Mouse (Mus musculus): ENCODE measurements around the gene Slc6a9. TPM values are rescaled to one million over a fixed set of nuclear protein-coding genes. Genes with fewer than 3 reads are reported as not detected.

Slc6a9 gene
- polyA plus RNA-seq, 1 experiment from 2014 or later: 7.4 TPM

DNA sequence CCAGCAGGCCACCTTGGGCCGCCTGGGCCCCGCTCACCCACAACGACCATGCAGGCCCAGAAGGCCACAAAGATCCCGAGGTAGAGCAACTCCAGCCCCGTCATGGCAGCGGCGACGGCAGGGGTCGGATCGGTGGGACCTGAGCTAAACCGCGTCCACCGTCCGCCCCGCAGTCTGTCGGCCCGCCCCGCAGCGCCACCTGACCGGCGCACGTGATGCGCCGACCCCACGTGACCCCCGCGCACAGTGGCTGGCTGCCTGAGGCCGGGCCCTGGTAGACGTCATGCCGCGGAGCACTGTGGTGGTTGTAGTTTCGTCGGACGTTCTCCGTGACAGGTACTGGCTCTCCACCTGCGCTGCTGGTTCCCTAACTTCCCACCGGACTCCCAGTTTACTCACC, 52.8 kb downstream of the Slc6a9 start, which contains the start of gene Atp6v0b:
Gene Atp6v0b (minus strand): TSS at position 201 of the 400 bp plus-strand sequence.
- under 1% methylated on average over 37 of the region's 37 CpGs for WGBS
- peak within 1 kb of the TSS; percentile 75 for H3K9ac ChIP-seq (ENCODE audit: low read length)
- H3K4me3 ChIP-seq (ENCODE audit: low read depth, low read length): peak within 1 kb of the TSS; percentile 83
- peak within 1 kb of the TSS; percentile 77 for H3K4me2 ChIP-seq (ENCODE audit: low read depth)
- peaks cover 21% of the 10 kb centered on the region for H3K4me1 ChIP-seq (ENCODE audit: control insufficient read depth, insufficient read depth, low read length)
- H3K36me3 ChIP-seq (ENCODE audit: control insufficient read depth, insufficient read depth, low read length): peaks cover 3% of the 10 kb centered on the region; the same call in 1 of the 2 replicates
- DNase-seq (ENCODE audit: low spot score) (peak; percentile 93), ATAC-seq (ENCODE audit: insufficient read depth, low FRiP score, low TSS enrichment) (peak; percentile 88)
- no peaks in the 10 kb centered on the region for H3K9me3 ChIP-seq (ENCODE audit: control insufficient read depth, low read length)
- H3K27me3 ChIP-seq (ENCODE audit: control insufficient read depth, insufficient read depth, low read length): no peaks in the 10 kb centered on the region
- H3K27ac ChIP-seq (ENCODE audit: low read depth, low read length): no peak within 1 kb of the TSS

DNA sequence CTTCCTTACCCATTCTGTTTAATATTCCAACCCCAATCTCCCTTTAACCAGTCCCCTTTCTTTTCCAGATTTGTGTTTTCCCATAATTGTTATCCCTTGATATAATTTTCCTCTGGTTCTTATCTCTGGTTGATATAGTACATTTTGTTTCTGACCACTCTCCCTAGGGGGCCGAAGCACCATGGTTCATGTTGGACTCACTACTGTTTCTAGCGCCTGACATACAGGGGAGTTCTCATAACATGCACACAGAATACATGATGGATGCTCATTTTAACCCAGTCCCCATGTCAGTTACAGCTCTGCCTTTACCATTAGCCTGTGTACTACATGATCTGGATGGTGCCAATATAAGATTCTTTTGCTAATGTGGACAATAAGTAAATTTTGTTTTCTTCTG, 53.6 kb downstream of the Slc6a9 start:
- peaks cover 17% of the 10 kb centered on the region for H3K4me1 ChIP-seq (ENCODE audit: control insufficient read depth, insufficient read depth, low read length)

DNA sequence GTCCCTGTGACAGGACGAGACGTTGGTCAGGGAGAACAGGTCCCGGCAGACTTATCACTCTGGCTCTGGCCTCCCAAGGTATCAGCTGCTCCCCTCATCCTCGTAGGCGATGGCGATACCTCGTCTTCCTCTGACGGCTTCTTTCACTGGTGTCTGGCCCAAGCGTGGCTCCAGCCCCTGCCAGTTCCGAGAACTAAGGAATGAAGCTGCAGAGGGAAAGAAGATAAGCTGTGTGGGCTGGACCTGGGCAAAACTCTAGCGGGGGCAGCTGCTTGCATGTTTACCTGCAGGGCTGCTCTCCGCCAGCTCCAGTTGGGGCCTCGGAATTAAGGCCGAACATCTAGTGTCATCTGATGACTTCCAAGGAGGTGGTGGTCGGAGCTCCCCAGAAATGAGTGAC, 55.2 kb downstream of the Slc6a9 start:
- WGBS: 94% methylated on average over 15 of the region's 15 CpGs
- Histone ChIP-seq H3K4me1 (ENCODE audit: control insufficient read depth, insufficient read depth, low read length) (0 out of 2 replicates have a peak, but pooled peaks cover 9% of the 10 kb centered on the region), H3K4me3 (ENCODE audit: low read depth, low read length) (no peak overlapping the region)

More for the DNA sequence above, 53.6 kb downstream of the Slc6a9 start:
- DNase-seq (ENCODE audit: low spot score) (no peak), ATAC-seq (ENCODE audit: insufficient read depth, low FRiP score, low TSS enrichment) (no peak)
- H3K4me3 ChIP-seq (ENCODE audit: low read depth, low read length): no peak overlapping the region
- 76% methylated on average over 2 of the region's 2 CpGs for WGBS
- peaks cover 3% of the 10 kb centered on the region; the same call in 1 of the 2 replicates for H3K36me3 ChIP-seq (ENCODE audit: control insufficient read depth, insufficient read depth, low read length)
- peak overlapping the region; percentile 77; the same call in 1 of the 2 replicates for H3K4me2 ChIP-seq (ENCODE audit: low read depth)
- H3K9ac ChIP-seq (ENCODE audit: low read length): no peak overlapping the region
- no peak overlapping the region for H3K27ac ChIP-seq (ENCODE audit: low read depth, low read length)
- no peaks in the 10 kb centered on the region for H3K9me3 ChIP-seq (ENCODE audit: control insufficient read depth, low read length)
- no peaks in the 10 kb centered on the region for H3K27me3 ChIP-seq (ENCODE audit: control insufficient read depth, insufficient read depth, low read length)

DNA sequence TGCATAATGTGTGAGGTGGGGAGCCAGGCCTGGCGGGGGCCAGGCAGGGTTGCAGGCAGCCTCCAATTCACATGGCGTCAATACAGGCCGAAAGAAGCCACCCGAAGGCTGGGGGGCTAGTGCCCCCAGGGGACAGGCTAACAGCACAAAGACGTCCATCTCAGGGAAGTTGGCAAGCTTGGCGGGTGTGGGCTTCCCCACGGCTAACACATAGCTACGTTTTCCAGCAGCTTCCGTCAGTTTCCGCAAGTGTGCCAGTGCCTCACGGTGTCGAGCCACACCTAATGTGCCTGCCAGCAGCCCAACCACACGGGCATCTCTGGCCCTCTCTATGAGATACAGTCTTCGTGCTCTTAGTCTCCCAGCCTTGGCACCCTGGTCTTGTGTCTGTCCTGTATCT, 55.7 kb downstream of the Slc6a9 start:
- H3K4me3 ChIP-seq (ENCODE audit: low read depth, low read length): no peak overlapping the region
- H3K27ac ChIP-seq (ENCODE audit: low read depth, low read length): no peak overlapping the region
- no peaks in the 10 kb centered on the region for H3K27me3 ChIP-seq (ENCODE audit: control insufficient read depth, insufficient read depth, low read length)
- no peak overlapping the region for H3K9ac ChIP-seq (ENCODE audit: low read length)
- DNase-seq (ENCODE audit: low spot score) (no peak), ATAC-seq (ENCODE audit: insufficient read depth, low FRiP score, low TSS enrichment) (no peak)
- H3K4me1 ChIP-seq (ENCODE audit: control insufficient read depth, insufficient read depth, low read length): 0 out of 2 replicates have a peak, but pooled peaks cover 9% of the 10 kb centered on the region
- H3K4me2 ChIP-seq (ENCODE audit: low read depth): no peak overlapping the region
- WGBS: 93% methylated on average over 14 of the region's 14 CpGs
- no peaks in the 10 kb centered on the region for H3K9me3 ChIP-seq (ENCODE audit: control insufficient read depth, low read length)
- peaks cover 3% of the 10 kb centered on the region; the same call in 1 of the 2 replicates for H3K36me3 ChIP-seq (ENCODE audit: control insufficient read depth, insufficient read depth, low read length)

More for the DNA sequence above, 55.2 kb downstream of the Slc6a9 start:
- no peaks in the 10 kb centered on the region for H3K27me3 ChIP-seq (ENCODE audit: control insufficient read depth, insufficient read depth, low read length)
- no peaks in the 10 kb centered on the region for H3K9me3 ChIP-seq (ENCODE audit: control insufficient read depth, low read length)
- DNase-seq (ENCODE audit: low spot score) (no peak), ATAC-seq (ENCODE audit: insufficient read depth, low FRiP score, low TSS enrichment) (no peak)
- H3K9ac ChIP-seq (ENCODE audit: low read length): no peak overlapping the region
- H3K27ac ChIP-seq (ENCODE audit: low read depth, low read length): no peak overlapping the region
- peaks cover 3% of the 10 kb centered on the region; the same call in 1 of the 2 replicates for H3K36me3 ChIP-seq (ENCODE audit: control insufficient read depth, insufficient read depth, low read length)
- no peak overlapping the region for H3K4me2 ChIP-seq (ENCODE audit: low read depth)

DNA sequence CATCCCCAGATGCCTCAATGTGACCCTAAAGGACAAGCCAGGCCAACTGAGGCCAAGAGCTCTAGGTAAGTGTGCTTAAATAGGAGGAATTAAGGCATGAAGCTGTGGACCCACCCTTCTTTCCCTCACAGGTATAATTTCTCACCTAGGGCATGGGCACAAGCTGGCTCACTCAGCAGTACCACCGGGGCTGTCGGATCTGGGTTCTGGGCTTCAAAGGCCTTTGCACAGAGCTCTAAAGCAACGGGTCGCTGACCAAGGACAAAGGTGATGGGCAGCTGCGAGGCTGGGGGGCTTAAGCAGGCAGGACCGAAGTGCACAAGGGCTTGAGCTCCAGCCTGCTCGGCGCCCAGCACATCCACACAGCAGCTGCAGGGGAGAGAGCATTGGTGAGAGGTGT, 56.4 kb downstream of the Slc6a9 start:
- no peak for ATAC-seq (ENCODE audit: insufficient read depth, low FRiP score, low TSS enrichment)
- Histone ChIP-seq H3K27ac (ENCODE audit: low read depth, low read length) (no peak overlapping the region), H3K4me1 (ENCODE audit: control insufficient read depth, insufficient read depth, low read length) (0 out of 2 replicates have a peak, but pooled peaks cover 9% of the 10 kb centered on the region), H3K27me3 (ENCODE audit: control insufficient read depth, insufficient read depth, low read length) (no peaks in the 10 kb centered on the region), H3K4me2 (ENCODE audit: low read depth) (no peak overlapping the region; the same call in 1 of the 2 replicates), H3K9me3 (ENCODE audit: control insufficient read depth, low read length) (no peaks in the 10 kb centered on the region), H3K36me3 (ENCODE audit: control insufficient read depth, insufficient read depth, low read length) (no peaks in the 10 kb centered on the region; the same call in none of the 2 replicates), H3K9ac (ENCODE audit: low read length) (no peak overlapping the region), H3K4me3 (ENCODE audit: low read depth, low read length) (no peak overlapping the region)
- 81% methylated on average over 8 of the region's 8 CpGs for whole genome bisulfite sequencing
- DNase-seq (ENCODE audit: low spot score): no peak

DNA sequence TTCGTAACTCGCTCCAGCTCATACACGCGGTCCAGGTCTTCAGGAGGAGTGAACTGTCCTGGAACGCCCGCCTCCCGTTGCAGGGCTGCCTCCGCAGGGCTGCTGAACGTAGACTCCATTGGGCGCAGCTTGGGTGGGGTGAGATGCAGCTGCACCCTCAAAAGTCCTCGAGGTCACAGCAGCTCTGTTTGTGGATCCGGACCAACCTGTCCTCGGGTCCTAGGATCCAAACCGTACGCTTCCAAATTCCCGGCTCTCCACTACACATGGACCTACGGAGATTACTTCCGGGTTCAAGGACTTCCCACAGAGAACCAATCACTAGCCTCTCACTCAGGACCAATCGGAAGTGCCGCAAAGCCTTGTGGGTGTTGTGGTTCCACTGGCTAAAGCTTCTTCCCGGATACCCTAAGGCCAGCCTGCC, 57.4 kb downstream of the Slc6a9 start, which contains the start of gene Dph2:
Gene Dph2 (minus strand): TSS at position 295 of the 424 bp plus-strand sequence.
- peak within 1 kb of the TSS; percentile 66 for H3K4me2 ChIP-seq (ENCODE audit: low read depth)
- 0% methylated on average over 21 of the region's 21 CpGs for WGBS
- ATAC-seq (ENCODE audit: insufficient read depth, low FRiP score, low TSS enrichment) (peak; percentile 87), DNase-seq (ENCODE audit: low spot score) (peak; percentile 85)
- no peaks in the 10 kb centered on the region for H3K9me3 ChIP-seq (ENCODE audit: control insufficient read depth, low read length)
- H3K4me3 ChIP-seq (ENCODE audit: low read depth, low read length): peak within 1 kb of the TSS; percentile 66
- H3K36me3 ChIP-seq (ENCODE audit: control insufficient read depth, insufficient read depth, low read length): peaks cover 3% of the 10 kb centered on the region
- 0 out of 2 replicates have a peak, but pooled peaks cover 5% of the 10 kb centered on the region for H3K4me1 ChIP-seq (ENCODE audit: control insufficient read depth, insufficient read depth, low read length)
- H3K27ac ChIP-seq (ENCODE audit: low read depth, low read length): no peak within 1 kb of the TSS
- H3K9ac ChIP-seq (ENCODE audit: low read length): peak within 1 kb of the TSS; percentile 40
- no peaks in the 10 kb centered on the region for H3K27me3 ChIP-seq (ENCODE audit: control insufficient read depth, insufficient read depth, low read length)

DNA sequence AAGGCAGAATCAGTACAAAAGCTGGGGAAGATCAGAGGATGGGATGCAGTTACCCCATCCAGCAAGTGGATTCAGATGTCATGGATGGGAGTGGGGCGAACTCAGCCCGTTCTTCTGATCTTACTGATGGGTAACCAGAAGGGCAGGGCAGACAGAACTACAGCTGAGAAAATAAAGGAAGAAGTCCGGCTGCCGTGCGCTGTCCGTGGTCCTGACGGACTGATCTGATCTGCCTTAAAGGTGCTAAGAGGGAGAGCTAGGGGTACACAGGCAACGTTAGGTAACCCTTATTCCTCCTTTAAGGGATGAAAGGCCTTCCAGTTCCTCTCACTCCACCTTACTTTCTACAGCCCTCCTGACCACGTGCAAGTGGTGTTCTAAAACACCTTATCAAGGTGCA, 59.1 kb downstream of the Slc6a9 start:
- Histone ChIP-seq H3K9me3 (ENCODE audit: control insufficient read depth, low read length) (no peaks in the 10 kb centered on the region), H3K4me3 (ENCODE audit: low read depth, low read length) (no peak overlapping the region), H3K4me1 (ENCODE audit: control insufficient read depth, insufficient read depth, low read length) (0 out of 2 replicates have a peak, but pooled peaks cover 2% of the 10 kb centered on the region), H3K27me3 (ENCODE audit: control insufficient read depth, insufficient read depth, low read length) (no peaks in the 10 kb centered on the region), H3K36me3 (ENCODE audit: control insufficient read depth, insufficient read depth, low read length) (peaks cover 8% of the 10 kb centered on the region), H3K4me2 (ENCODE audit: low read depth) (no peak overlapping the region), H3K9ac (ENCODE audit: low read length) (no peak overlapping the region), H3K27ac (ENCODE audit: low read depth, low read length) (no peak overlapping the region)
- DNase-seq (ENCODE audit: low spot score): peak; percentile 52
- no peak for ATAC-seq (ENCODE audit: insufficient read depth, low FRiP score, low TSS enrichment)
- 23% methylated on average over 9 of the region's 9 CpGs for WGBS

DNA sequence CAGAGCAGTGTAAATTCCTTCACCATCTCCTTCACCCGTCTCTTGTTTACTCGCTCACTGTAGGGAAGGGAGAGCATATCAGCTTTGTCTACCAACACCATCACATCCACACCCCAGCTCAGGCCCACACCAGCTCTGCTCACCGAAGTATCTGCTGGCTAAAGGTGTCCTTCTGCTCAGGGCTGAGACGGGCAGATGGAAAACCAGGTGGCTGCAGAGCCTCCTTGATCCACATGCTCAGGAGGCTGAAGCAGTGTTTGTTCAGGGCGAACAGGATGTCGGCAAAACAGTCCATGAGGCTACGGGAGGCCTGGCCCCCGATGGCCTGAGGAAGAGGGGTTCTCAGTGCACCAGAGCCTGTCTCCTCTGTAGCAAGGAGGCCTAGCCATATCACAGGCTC, 60.3 kb downstream of the Slc6a9 start:
- Histone ChIP-seq H3K27me3 (ENCODE audit: control insufficient read depth, insufficient read depth, low read length) (no peaks in the 10 kb centered on the region), H3K27ac (ENCODE audit: low read depth, low read length) (no peak overlapping the region), H3K9ac (ENCODE audit: low read length) (no peak overlapping the region), H3K4me1 (ENCODE audit: control insufficient read depth, insufficient read depth, low read length) (0 out of 2 replicates have a peak, but pooled peaks cover 2% of the 10 kb centered on the region), H3K4me3 (ENCODE audit: low read depth, low read length) (no peak overlapping the region), H3K36me3 (ENCODE audit: control insufficient read depth, insufficient read depth, low read length) (peaks cover 10% of the 10 kb centered on the region), H3K4me2 (ENCODE audit: low read depth) (no peak overlapping the region), H3K9me3 (ENCODE audit: control insufficient read depth, low read length) (no peaks in the 10 kb centered on the region)
- no peak for ATAC-seq (ENCODE audit: insufficient read depth, low FRiP score, low TSS enrichment)
- no peak for DNase-seq (ENCODE audit: low spot score)
- WGBS: 91% methylated on average over 8 of the region's 8 CpGs

DNA sequence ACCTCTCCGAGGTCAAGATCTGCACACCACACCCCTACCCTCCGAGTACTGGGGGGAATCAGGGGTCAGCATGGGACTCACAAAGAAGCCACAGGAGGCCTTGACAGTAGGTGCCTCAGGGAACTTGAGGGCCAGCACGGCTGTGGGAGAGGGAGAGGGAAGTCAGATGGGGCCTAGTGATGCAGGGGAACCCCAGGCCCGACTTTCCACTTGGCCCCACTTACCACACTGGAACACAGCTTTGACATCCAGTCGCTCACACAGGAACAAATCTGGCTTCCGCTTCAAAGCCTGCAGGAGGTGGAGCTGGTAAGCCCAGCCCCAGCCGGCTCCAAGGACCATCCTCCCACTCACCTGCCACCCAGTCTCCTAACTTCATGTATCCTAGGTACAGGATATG, 61.0 kb downstream of the Slc6a9 start:
- Histone ChIP-seq H3K27me3 (ENCODE audit: control insufficient read depth, insufficient read depth, low read length) (no peaks in the 10 kb centered on the region), H3K4me3 (ENCODE audit: low read depth, low read length) (no peak overlapping the region), H3K36me3 (ENCODE audit: control insufficient read depth, insufficient read depth, low read length) (peaks cover 10% of the 10 kb centered on the region), H3K9me3 (ENCODE audit: control insufficient read depth, low read length) (no peaks in the 10 kb centered on the region), H3K4me2 (ENCODE audit: low read depth) (no peak overlapping the region), H3K9ac (ENCODE audit: low read length) (no peak overlapping the region), H3K4me1 (ENCODE audit: control insufficient read depth, insufficient read depth, low read length) (0 out of 2 replicates have a peak, but pooled peaks cover 2% of the 10 kb centered on the region), H3K27ac (ENCODE audit: low read depth, low read length) (no peak overlapping the region)
- WGBS: 81% methylated on average over 7 of the region's 7 CpGs
- ATAC-seq (ENCODE audit: insufficient read depth, low FRiP score, low TSS enrichment) (no peak), DNase-seq (ENCODE audit: low spot score) (no peak)
